Mouse (Mus musculus): ENCODE measurements around the gene Abi2.

Gene Abi2

DNA sequence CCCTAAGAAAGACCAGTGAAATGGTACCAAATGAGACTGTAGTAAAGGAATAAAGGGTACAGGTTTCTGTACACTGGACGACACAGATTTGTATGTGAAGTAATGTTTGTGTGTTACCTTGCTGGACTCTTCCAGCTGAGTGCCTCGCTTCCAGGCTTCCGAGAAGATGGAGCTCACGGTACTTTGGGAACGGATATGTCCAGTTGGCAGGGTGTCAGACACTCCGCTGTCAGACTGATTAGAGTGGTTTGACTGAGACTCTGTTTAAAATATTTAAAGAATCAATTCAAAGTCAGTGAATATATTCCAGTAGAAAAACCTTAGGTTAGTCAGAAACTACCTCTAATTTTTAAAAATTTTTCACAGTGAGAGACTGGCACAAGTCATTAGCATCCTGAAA is 84.0 kb downstream of the Abi2 start:
- Histone ChIP-seq H3K4me1 (replicated peaks; ENCODE audit: low read depth, low read length) (no peaks in the 10 kb centered on the region), H3K4me3 (replicated peaks; ENCODE audit: low read length) (no peak overlapping the region)
- TF ChIP-seq NANOG (IDR thresholded peaks at IDR 0.05; ENCODE audit: borderline replicate concordance, low read length) (no peak), POU5F1 (IDR thresholded peaks at IDR 0.05; ENCODE audit: borderline replicate concordance, low read length) (no peak), CTCF (conservative IDR thresholded peaks at IDR 0.05; ENCODE audit: low read length) (no peak)

DNA sequence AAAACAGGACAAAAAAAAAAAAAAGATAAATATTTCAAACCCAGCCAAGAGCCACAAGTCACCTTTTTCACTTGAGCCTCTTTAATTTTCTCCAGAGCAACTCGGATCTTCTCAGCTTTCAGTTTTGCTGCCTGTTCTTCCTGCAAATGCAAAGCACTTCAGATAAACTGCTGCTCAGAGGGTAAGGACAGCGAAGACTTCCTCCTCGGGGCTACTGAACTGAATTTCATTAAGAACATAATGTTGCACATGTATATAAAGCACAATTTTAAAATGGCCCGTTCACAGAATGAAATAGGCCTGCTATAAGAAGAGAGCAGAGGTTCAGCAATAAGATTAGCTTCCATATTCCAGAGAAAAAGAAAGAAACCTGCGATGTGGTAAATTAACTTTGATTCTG is 94.0 kb downstream of the Abi2 start:
- no peak overlapping the region for H3K4me3 ChIP-seq (replicated peaks; ENCODE audit: low read length)
- peaks cover 74% of the 10 kb centered on the region for H3K36me3 ChIP-seq (ENCODE audit: insufficient read depth, low read length)
- no peaks in the 10 kb centered on the region for H3K4me1 ChIP-seq (replicated peaks; ENCODE audit: low read depth, low read length)
- no peaks in the 10 kb centered on the region for H3K9me3 ChIP-seq (ENCODE audit: low read length)
- no peaks in the 10 kb centered on the region for H3K27me3 ChIP-seq (ENCODE audit: insufficient read depth, low read length)
- TF ChIP-seq POU5F1 (IDR thresholded peaks at IDR 0.05; ENCODE audit: borderline replicate concordance, low read length), result no peak
- no peak for TF ChIP-seq CTCF (conservative IDR thresholded peaks at IDR 0.05; ENCODE audit: low read length)
- TF ChIP-seq NANOG (IDR thresholded peaks at IDR 0.05; ENCODE audit: borderline replicate concordance, low read length), result no peak

More for the DNA sequence above, 84.0 kb downstream of the Abi2 start:
- Histone ChIP-seq H3K36me3 (ENCODE audit: insufficient read depth, low read length) (peaks cover 97% of the 10 kb centered on the region), H3K27me3 (ENCODE audit: insufficient read depth, low read length) (no peaks in the 10 kb centered on the region), H3K9me3 (ENCODE audit: low read length) (no peaks in the 10 kb centered on the region)

- no peaks in the 10 kb centered on the region for H3K4me1 ChIP-seq (replicated peaks; ENCODE audit: low read depth, low read length)
- H3K9me3 ChIP-seq (ENCODE audit: low read length), result no peaks in the 10 kb centered on the region
- TF ChIP-seq CTCF (conservative IDR thresholded peaks at IDR 0.05; ENCODE audit: low read length), result no peak
Observed at GRCm38 (mm10) chr1:60510584-60510983, 101.2 kb downstream of the Abi2 start.

DNA sequence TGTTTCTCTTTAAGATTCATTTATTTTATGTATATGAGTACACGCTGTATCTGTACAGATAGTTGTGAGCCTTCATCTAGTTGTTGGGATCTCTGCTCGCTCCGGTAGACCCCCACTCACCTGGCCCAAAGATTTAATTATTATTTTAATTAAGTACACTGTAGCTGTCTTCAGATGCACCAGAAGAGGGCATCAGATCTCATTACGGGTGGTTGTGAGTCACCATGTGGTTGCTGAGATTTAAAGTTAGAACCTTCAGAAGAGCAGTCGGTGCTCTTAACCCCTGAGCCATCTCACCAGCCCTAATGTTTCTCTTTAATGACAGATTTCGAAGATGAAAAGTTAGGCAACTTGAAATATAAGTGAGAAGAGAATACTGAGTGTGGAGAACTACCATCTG is 120.7 kb downstream of the Abi2 start:
- H3K27me3 ChIP-seq (ENCODE audit: insufficient read depth, low read length), result no peaks in the 10 kb centered on the region
- no peak overlapping the region for H3K4me3 ChIP-seq (replicated peaks; ENCODE audit: low read length)
- H3K9me3 ChIP-seq (ENCODE audit: low read length), result no peaks in the 10 kb centered on the region
- H3K4me1 ChIP-seq (replicated peaks; ENCODE audit: low read depth, low read length), result peaks cover 10% of the 10 kb centered on the region
- H3K36me3 ChIP-seq (ENCODE audit: insufficient read depth, low read length), result peaks cover 60% of the 10 kb centered on the region
- TF ChIP-seq NANOG (IDR thresholded peaks at IDR 0.05; ENCODE audit: borderline replicate concordance, low read length) (no peak), CTCF (conservative IDR thresholded peaks at IDR 0.05; ENCODE audit: low read length) (no peak), POU5F1 (IDR thresholded peaks at IDR 0.05; ENCODE audit: borderline replicate concordance, low read length) (no peak)

More at GRCm38 (mm10) chr1:60510584-60510983, 101.2 kb downstream of the Abi2 start:
- Histone ChIP-seq H3K4me3 (replicated peaks; ENCODE audit: low read length) (no peak overlapping the region), H3K27me3 (ENCODE audit: insufficient read depth, low read length) (no peaks in the 10 kb centered on the region), H3K36me3 (ENCODE audit: insufficient read depth, low read length) (peaks cover 69% of the 10 kb centered on the region)

- H3K36me3 ChIP-seq (ENCODE audit: insufficient read depth, low read length), result peaks cover 54% of the 10 kb centered on the region
- no peak for TF ChIP-seq NANOG (IDR thresholded peaks at IDR 0.05; ENCODE audit: borderline replicate concordance, low read length)
- TF ChIP-seq POU5F1 (IDR thresholded peaks at IDR 0.05; ENCODE audit: borderline replicate concordance, low read length), result no peak
- no peak for TF ChIP-seq CTCF (conservative IDR thresholded peaks at IDR 0.05; ENCODE audit: low read length)
- no peaks in the 10 kb centered on the region for H3K27me3 ChIP-seq (ENCODE audit: insufficient read depth, low read length)
- no peak overlapping the region for H3K4me3 ChIP-seq (replicated peaks; ENCODE audit: low read length)
- H3K4me1 ChIP-seq (replicated peaks; ENCODE audit: low read depth, low read length), result peaks cover 13% of the 10 kb centered on the region
- no peaks in the 10 kb centered on the region for H3K9me3 ChIP-seq (ENCODE audit: low read length)
Observed at GRCm38 (mm10) chr1:60530636-60531035, 121.2 kb downstream of the Abi2 start.

Data from E14TG2a.4 (cell line).